ENCODE assay signal across 8 mouse cellular contexts in genomic region chr19:34526941-34527682, GRCm38 (mm10). TPM values are rescaled to one million over a fixed set of nuclear protein-coding genes. Genes with fewer than 3 reads are reported as not detected.
A peak's percentile ranks its signal among the peaks of the same experiment; 100 is the strongest.
DNase-seq lines count a peak whose midpoint lies in the region; ATAC-seq and TF ChIP-seq lines count a peak whose summit lies in the region.

Gene Lipa, minus strand, starts transcription at chr19:34527474.

- H3K9me3 ChIP-seq in embryonic facial prominence, embryonic 14.5 days (ENCODE audit: control insufficient read depth, low read length) = no peaks in the 10 kb centered on the region
- no peaks in the 10 kb centered on the region for H3K9me3 ChIP-seq in limb, embryonic 13.5 days
- H3K9me3 ChIP-seq in midbrain, embryonic 16.5 days (replicated peaks; ENCODE audit: control insufficient read depth, low read length, poor library complexity, severe bottlenecking) = no peaks in the 10 kb centered on the region

- peaks cover 12% of the 10 kb centered on the region for H3K4me1 ChIP-seq in embryonic facial prominence, embryonic 14.5 days (ENCODE audit: control insufficient read depth, insufficient read depth, low read length)
- peaks cover 3% of the 10 kb centered on the region for H3K4me1 ChIP-seq in heart, adult 2 months (ENCODE audit: control insufficient read depth, insufficient read depth, low read length)
- peaks cover 16% of the 10 kb centered on the region for H3K4me1 ChIP-seq in limb, embryonic 13.5 days
- peaks cover 6% of the 10 kb centered on the region for H3K4me1 ChIP-seq in midbrain, embryonic 16.5 days (ENCODE audit: control insufficient read depth, insufficient read depth, low read length)

- H3K79me2 ChIP-seq in heart, adult 2 months (replicated peaks; ENCODE audit: control insufficient read depth, insufficient read depth, low read length) = no peaks in the 10 kb centered on the region

- peak; percentile 71; the same call in 1 of the 2 replicates for TF ChIP-seq EP300 in heart, adult 2 months (IDR thresholded peaks at IDR 0.05; ENCODE audit: insufficient read depth, low read depth, low read length)

- peak within 1 kb of the TSS; percentile 76 for H3K9ac ChIP-seq in embryonic facial prominence, embryonic 14.5 days (ENCODE audit: low read depth, low read length)
- peak within 1 kb of the TSS; percentile 91 for H3K9ac ChIP-seq in heart, adult 2 months (ENCODE audit: low read depth, low read length)
- peak within 1 kb of the TSS; percentile 76 for H3K9ac ChIP-seq in limb, embryonic 13.5 days
- peak within 1 kb of the TSS; percentile 85 for H3K9ac ChIP-seq in midbrain, embryonic 16.5 days (ENCODE audit: low read depth, low read length)

- no peaks in the 10 kb centered on the region for H3K36me3 ChIP-seq in embryonic facial prominence, embryonic 14.5 days (ENCODE audit: control insufficient read depth, insufficient read depth, low read length)
- H3K36me3 ChIP-seq in heart, adult 2 months (ENCODE audit: control insufficient read depth, insufficient read depth, low read length) = peaks cover 13% of the 10 kb centered on the region
- no peaks in the 10 kb centered on the region for H3K36me3 ChIP-seq in limb, embryonic 13.5 days
- no peaks in the 10 kb centered on the region for H3K36me3 ChIP-seq in midbrain, embryonic 16.5 days (ENCODE audit: control insufficient read depth, insufficient read depth, low read length)

- ATAC-seq in embryonic facial prominence, embryonic 14.5 days (ENCODE audit: low read depth) = peak; percentile 100
- ATAC-seq in limb, embryonic 13.5 days (ENCODE audit: low FRiP score, low read depth) = peak; percentile 100
- peak; percentile 100 for ATAC-seq in midbrain, embryonic 16.5 days

- TF ChIP-seq POLR2A in heart, adult 2 months (IDR thresholded peaks at IDR 0.05; ENCODE audit: insufficient read depth, low read depth, low read length) = peak; percentile 96

- intact Hi-C loops in heart, adult 2 months (cut with DNase I) = loop anchor here (2.0 kb wide), 1 partner anchor 24 kb away; the partner anchor contains the start of gene Ifit2

- peak; percentile 90 for DNase-seq in 3134 (ENCODE audit: extremely low read depth, insufficient read length, low spot score)
- DNase-seq in adrenal gland, postnatal 4 days (ENCODE audit: low spot score in 2 of 2) = peak; percentile 80 to 91
- DNase-seq in embryonic facial prominence, embryonic 14.5 days (ENCODE audit: low spot score) = peak; percentile 97
- peak; percentile 96 to 98 for DNase-seq in heart, adult 2 months
- DNase-seq in kidney, adult 8-10 months = peak; percentile 98
- DNase-seq in spleen, postnatal 10 days (ENCODE audit: low spot score in 2 of 2) = peak; percentile 75 to 93

- peak within 1 kb of the TSS; percentile 84 for H3K4me2 ChIP-seq in embryonic facial prominence, embryonic 14.5 days (ENCODE audit: low read depth, low read length)
- peak within 1 kb of the TSS; percentile 83 for H3K4me2 ChIP-seq in limb, embryonic 13.5 days (replicated peaks)
- peak within 1 kb of the TSS; percentile 87 for H3K4me2 ChIP-seq in midbrain, embryonic 16.5 days (ENCODE audit: low read length)

- H3K27me3 ChIP-seq in embryonic facial prominence, embryonic 14.5 days (replicated peaks; ENCODE audit: control insufficient read depth, insufficient read depth, low read length) = no peaks in the 10 kb centered on the region
- no peaks in the 10 kb centered on the region for H3K27me3 ChIP-seq in heart, adult 2 months (ENCODE audit: control insufficient read depth, insufficient read depth, low read length)
- H3K27me3 ChIP-seq in limb, embryonic 13.5 days = no peaks in the 10 kb centered on the region
- H3K27me3 ChIP-seq in midbrain, embryonic 16.5 days (ENCODE audit: control insufficient read depth, insufficient read depth, low read depth, low read length) = no peaks in the 10 kb centered on the region

- peak within 1 kb of the TSS; percentile 68 for H3K27ac ChIP-seq in embryonic facial prominence, embryonic 14.5 days (replicated peaks; ENCODE audit: low read depth, low read length)
- peak within 1 kb of the TSS; percentile 86 for H3K27ac ChIP-seq in heart, adult 2 months
- peak within 1 kb of the TSS; percentile 23; the same call in 1 of the 2 replicates for H3K27ac ChIP-seq in limb, embryonic 13.5 days
- peak within 1 kb of the TSS; percentile 80 for H3K27ac ChIP-seq in midbrain, embryonic 16.5 days (ENCODE audit: low read length)

- no peak for TF ChIP-seq CTCF in heart, adult 2 months (IDR thresholded peaks at IDR 0.05)

- WGBS in embryonic facial prominence, embryonic 14.5 days = under 1% methylated on average over 25 of the region's 29 CpGs
- under 1% methylated on average over 29 of the region's 29 CpGs for WGBS in heart, adult 2 months
- under 1% methylated on average over 29 of the region's 29 CpGs for WGBS in limb, embryonic 13.5 days
- WGBS in midbrain, embryonic 16.5 days = under 1% methylated on average over 29 of the region's 29 CpGs

- H3K4me3 ChIP-seq in embryonic facial prominence, embryonic 14.5 days (ENCODE audit: low read depth, low read length) = peak within 1 kb of the TSS; percentile 77
- H3K4me3 ChIP-seq in heart, adult 2 months = peak within 1 kb of the TSS; percentile 72
- H3K4me3 ChIP-seq in limb, embryonic 13.5 days = peak within 1 kb of the TSS; percentile 71
- peak within 1 kb of the TSS; percentile 77 for H3K4me3 ChIP-seq in midbrain, embryonic 16.5 days (ENCODE audit: low read depth, low read length)

RNA-seq across cellular contexts. Expression of gene Lipa, which starts in this region (rescaled TPM):
- total RNA-seq in adrenal gland, postnatal 4 days (2021) = 100 to 1,000 TPM; 118 to 120 TPM
- polyA plus RNA-seq in embryonic facial prominence, embryonic 14.5 days (2014; fragmentation: Nextera tagmentation; extraction: Ambion mirVana) = 46.3 and 49.5 TPM in 2 replicates
- total RNA-seq in heart, adult 2 months (2021) = 10 to 100 TPM; 24.9 to 25.1 TPM
- polyA plus RNA-seq in heart, adult 2 months (2012; rRNA removed) = 18.8 and 30.9 TPM in 2 replicates
- 42.0 and 46.0 TPM in 2 replicates for polyA plus RNA-seq in limb, embryonic 13.5 days (2015; fragmentation: Nextera tagmentation; extraction: Ambion mirVana)
- 24.9 and 27.2 TPM in 2 replicates for polyA plus RNA-seq in midbrain, embryonic 16.5 days (2015; fragmentation: Nextera tagmentation; extraction: Ambion mirVana)

Comparison
In these comparisons a context has a peak if more than half of its experiments do, and no peak if none do; other contexts are left out.
1. Peak in every context shown above with its lines: DNase-seq, ATAC-seq, H3K4me3 ChIP-seq and H3K27ac ChIP-seq.
2. RNA of gene Lipa (total RNA-seq): 118 to 120 TPM in adrenal gland, postnatal 4 days; 24.9 to 25.1 TPM in heart, adult 2 months; every median in the first group is over 4 times any median in the second.
3. H3K27ac ChIP-seq: peak in every context shown above with its lines; median percentile 86 in heart, adult 2 months; 80 in midbrain, embryonic 16.5 days; 68 in embryonic facial prominence, embryonic 14.5 days; 23 in limb, embryonic 13.5 days.